Mouse (Mus musculus) 3134 (cell line): ENCODE results near the gene Mest.

ENCODE experiments used
- DNase-seq: peaks from one replicate; pipeline ENCODE4 v3.0.0-alpha.2; 2011; ENCODE audit warnings: low spot score; ENCODE audit not compliant: insufficient read length; ENCODE audit errors: extremely low read depth

Mest gene

GRCm38 (mm10) chr6:30723331-30723730 is at the start of gene Mest:
Mest (plus strand) TSS chr6:30723547.
- DNase-seq, result no peak

- DNase-seq, result no peak
Measured at GRCm38 (mm10) chr6:30673764-30674561, 49.4 kb upstream of the Mest start.

GRCm38 (mm10) chr6:30674714-30675280 is 48.5 kb upstream of the Mest start:
- no peak for DNase-seq

GRCm38 (mm10) chr6:30675281-30675771 is 48.0 kb upstream of the Mest start:
- no peak for DNase-seq

GRCm38 (mm10) chr6:30676506-30676905 is 46.8 kb upstream of the Mest start:
- DNase-seq, result no peak

GRCm38 (mm10) chr6:30677591-30677990 is 45.8 kb upstream of the Mest start:
- no peak for DNase-seq

DNA sequence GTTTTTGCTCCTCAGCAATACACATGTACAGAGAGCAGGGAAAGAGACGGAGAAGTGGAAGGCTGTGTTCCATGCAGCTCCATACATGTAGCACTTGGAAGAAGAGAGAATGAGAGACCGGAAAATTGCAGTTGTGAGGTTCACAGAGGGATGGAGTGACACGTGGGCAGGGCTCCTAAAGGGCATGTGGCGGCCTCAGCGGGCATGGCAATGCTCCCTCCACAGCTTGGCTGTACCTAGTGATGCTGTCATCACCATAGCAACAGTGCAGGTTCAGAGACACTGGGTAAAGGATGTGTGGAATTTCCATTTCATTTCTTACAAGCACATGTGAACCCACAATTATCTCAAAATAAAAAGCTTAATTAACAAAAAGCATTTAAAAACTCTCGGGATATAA is 44.9 kb upstream of the Mest start:
- DNase-seq, result no peak

DNA sequence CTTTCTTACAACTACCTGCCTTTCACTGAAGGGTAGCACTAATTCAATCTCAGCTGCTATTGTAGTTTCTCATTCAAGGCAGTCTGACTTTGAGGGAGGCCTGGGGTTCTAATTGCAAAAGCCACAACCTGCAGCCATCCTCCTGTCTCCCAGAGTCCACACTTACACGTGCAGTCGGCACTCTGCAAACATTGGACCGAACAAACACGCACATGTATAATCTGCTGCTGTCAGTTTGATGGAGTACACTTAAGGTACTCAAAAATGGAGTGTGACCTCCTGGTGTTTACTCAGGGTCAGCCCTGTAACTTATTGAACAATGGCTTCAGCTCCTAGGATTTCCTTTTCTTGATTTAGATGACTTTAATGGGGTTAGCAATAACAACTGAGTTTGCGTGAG is 43.8 kb upstream of the Mest start:
- DNase-seq, result no peak

DNA sequence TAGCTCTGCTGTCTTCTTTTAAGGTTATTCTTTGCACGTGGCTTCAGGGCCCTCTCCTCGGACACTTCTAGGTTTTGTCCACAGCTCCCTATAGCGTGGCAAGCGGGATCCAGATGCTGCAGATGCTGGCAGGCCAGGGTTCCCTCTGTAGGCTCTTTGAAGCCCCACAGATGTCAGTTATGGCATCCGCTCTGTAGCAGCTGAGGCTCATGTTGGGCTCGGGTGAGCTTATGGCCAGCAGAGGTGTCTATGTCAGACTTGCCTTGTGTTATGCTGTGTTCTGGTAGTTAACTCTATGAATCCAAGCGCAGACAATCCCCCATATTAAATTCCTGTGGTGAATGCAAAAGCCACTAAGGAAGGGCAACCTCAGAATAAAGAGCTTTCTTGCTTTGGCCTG is 42.9 kb upstream of the Mest start:
- DNase-seq, result no peak

- no peak for DNase-seq
Measured at GRCm38 (mm10) chr6:30681935-30682900, 41.1 kb upstream of the Mest start.

DNA sequence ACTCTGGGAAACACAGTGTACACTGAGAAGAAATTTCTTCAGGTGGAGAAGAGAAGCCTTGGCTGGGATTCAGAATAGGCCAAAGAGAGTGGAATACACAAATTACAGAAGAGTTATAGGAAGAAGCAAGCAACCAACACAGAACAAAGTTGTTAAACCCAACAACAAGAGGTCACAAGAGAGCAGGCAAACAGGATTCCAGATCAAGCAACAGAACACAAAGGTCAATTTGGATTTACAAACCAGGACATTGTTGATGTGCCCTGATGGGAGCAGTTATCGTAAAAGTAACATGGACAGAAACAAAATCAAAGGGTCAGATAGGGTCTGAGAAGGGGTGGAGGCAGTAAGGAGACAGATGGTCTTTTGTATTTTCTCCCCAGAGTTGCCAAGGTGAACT is 38.8 kb upstream of the Mest start:
- DNase-seq, result no peak

DNA sequence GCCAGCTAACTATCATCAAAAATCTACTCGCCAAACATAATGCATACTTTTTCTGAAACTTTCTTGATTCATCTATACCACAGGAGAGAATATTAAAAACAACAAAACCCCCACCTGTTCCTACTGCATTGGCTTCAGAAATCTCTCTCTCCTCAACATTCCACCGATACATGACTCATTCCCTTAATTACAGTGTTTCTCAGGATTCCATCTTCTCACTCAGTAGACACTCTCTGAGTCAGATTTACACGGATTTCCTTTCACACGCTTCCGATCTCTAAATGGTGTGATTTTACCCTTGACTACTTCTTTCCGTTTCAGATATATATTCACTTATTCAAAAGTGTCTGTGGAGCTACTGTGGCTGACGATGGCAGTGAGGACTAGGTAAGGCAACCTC is 36.1 kb upstream of the Mest start:
- DNase-seq, result peak; percentile 14

DNA sequence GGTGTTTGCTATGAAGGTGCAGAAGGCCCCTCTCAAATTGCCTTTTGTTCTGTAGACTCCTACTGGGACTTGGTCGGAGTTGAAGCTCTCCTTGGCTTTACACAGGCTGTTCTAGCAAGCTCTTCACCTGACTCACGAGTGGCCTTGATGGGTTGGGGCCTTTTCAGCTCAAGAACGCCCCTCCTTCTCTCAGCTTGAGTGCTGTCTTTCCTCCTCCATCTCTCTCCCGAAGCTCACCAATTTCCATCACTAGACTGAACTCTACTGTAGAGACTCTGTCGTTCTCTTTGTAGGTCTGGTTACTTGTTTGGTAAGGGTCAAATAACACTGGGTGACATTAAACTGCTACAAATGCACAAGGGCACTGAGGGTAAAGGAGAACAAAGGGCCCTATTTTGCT is 30.5 kb upstream of the Mest start:
- DNase-seq, result no peak

- peak; percentile 92 for DNase-seq
Measured at GRCm38 (mm10) chr6:30693350-30693991, 29.9 kb upstream of the Mest start, which contains the start of gene Cep41. Cep41 (minus strand) TSS chr6:30693749.

GRCm38 (mm10) chr6:30694209-30694608 is 29.1 kb upstream of the Mest start:
- no peak for DNase-seq

DNA sequence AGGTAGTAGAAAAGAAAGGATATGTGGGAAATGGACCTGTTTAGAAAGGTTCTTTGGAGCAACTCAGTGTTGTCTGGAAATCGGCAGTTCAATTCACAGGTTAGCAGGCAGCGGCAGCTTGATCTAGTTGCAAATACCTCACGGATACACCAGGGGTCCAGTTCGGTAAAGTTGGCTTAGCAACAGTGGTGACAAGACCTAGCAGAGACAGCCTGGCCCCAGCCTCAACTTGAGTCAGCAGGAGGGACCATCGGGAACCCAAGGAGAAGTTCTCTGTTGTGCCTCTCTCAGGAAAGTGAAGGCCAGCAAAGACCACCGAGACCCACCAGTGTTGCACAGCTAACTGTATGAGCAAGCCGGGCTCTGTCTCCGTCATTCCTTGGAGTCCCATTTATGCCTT is 28.2 kb upstream of the Mest start:
- no peak for DNase-seq

- no peak for DNase-seq
Measured at GRCm38 (mm10) chr6:30697464-30697863, 25.9 kb upstream of the Mest start.

DNA sequence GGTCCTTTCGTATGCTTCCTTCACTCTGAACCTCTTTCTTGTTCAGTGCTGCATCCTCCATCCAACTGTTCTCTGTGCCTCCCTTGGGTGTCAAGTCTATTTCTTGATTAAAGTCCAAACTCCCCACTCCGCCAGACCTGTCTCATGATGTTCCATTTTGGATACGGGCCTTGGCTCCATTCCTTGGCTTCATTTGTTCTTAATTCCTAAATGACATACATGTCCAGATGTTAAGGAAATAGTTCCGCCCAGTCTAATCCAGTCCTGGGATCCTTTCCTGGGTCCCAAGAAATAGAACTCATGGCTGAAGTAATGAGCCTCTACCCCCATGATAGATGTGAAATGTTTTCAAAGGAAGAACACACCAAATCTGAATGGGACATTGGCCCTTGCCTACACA is 25.3 kb upstream of the Mest start:
- DNase-seq, result no peak

DNA sequence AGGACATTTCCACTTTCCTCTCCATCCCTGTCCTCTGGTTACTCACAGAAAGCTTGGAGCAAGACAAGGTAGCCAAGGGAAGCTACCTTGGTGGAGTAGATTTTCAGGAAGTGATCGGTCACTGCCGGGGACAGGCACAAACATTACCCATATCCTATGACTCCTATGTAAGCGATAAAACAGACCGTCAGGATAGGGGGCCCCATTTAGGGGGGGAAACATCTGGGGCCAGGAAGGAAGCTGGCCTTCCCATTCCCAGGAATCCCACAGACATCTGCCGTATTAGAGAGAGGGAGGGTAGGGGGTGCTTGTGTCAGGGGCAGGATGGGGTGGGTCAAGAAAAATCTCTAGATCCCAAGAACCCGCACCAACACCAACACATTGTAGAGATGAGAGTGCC is 23.2 kb upstream of the Mest start:
- DNase-seq, result no peak

GRCm38 (mm10) chr6:30702881-30703280 is 20.5 kb upstream of the Mest start:
- DNase-seq, result no peak

- DNase-seq, result no peak
Measured at GRCm38 (mm10) chr6:30703476-30703875, 19.9 kb upstream of the Mest start.
